Mouse (Mus musculus) heart, adult 11 months (tissue): ENCODE measurements around the gene Hist1h3c.

Experiments
- DNase-seq: peaks from one replicate; pipeline ENCODE4 v3.0.0; 2022

Hist1h3c gene

GRCm38 (mm10) chr13:23757211-23757773 is 11.9 kb upstream of the Hist1h3c start:
- DNase-seq, result no peak

GRCm38 (mm10) chr13:23756790-23757189 is 11.4 kb upstream of the Hist1h3c start, which contains the start of gene Hist1h4b:
Gene Hist1h4b (plus strand): TSS chr13:23757013.
- peak; percentile 98 for DNase-seq

GRCm38 (mm10) chr13:23755000-23755399 is 9.6 kb upstream of the Hist1h3c start:
- no peak for DNase-seq

GRCm38 (mm10) chr13:23753314-23754078 is 8.1 kb upstream of the Hist1h3c start:
- DNase-seq, result no peak

GRCm38 (mm10) chr13:23752742-23753172 is 7.4 kb upstream of the Hist1h3c start:
- no peak for DNase-seq

GRCm38 (mm10) chr13:23752067-23752741 is 6.8 kb upstream of the Hist1h3c start, which contains the start of gene Hist1h3b:
Gene Hist1h3b (plus strand): TSS chr13:23752267.
- peak; percentile 97 for DNase-seq

- DNase-seq, result no peak
These were observed 6.1 kb upstream of the Hist1h3c start for GRCm38 (mm10) chr13:23751478-23751956.

GRCm38 (mm10) chr13:23750839-23751477 is 5.6 kb upstream of the Hist1h3c start, which contains the start of gene Hist1h2ab:
Gene Hist1h2ab (plus strand): TSS chr13:23751126.
- DNase-seq, result peak; percentile 95

- peak; percentile 68 for DNase-seq
These were observed 4.2 kb upstream of the Hist1h3c start for GRCm38 (mm10) chr13:23749563-23750121.

- DNase-seq, result peak; percentile 76
These were observed 2.5 kb upstream of the Hist1h3c start for GRCm38 (mm10) chr13:23747892-23748288.

GRCm38 (mm10) chr13:23747081-23747891 is 1.9 kb upstream of the Hist1h3c start:
- no peak for DNase-seq

GRCm38 (mm10) chr13:23746201-23747080 is 1.0 kb upstream of the Hist1h3c start, which contains the start of gene Hist1h2bb:
Gene Hist1h2bb (plus strand): TSS chr13:23746734.
- peak; percentile 98 for DNase-seq

GRCm38 (mm10) chr13:23744421-23745380 is 701 bp downstream of the Hist1h3c start:
- no peak for DNase-seq

- DNase-seq, result no peak
These were observed 1.4 kb downstream of the Hist1h3c start for GRCm38 (mm10) chr13:23743963-23744362.

GRCm38 (mm10) chr13:23743215-23743614 is 2.2 kb downstream of the Hist1h3c start:
- DNase-seq, result no peak

GRCm38 (mm10) chr13:23742007-23742406 is 3.4 kb downstream of the Hist1h3c start:
- peak; percentile 40 for DNase-seq

GRCm38 (mm10) chr13:23740910-23741309 is 4.5 kb downstream of the Hist1h3c start:
- DNase-seq, result peak; percentile 25

- DNase-seq, result peak; percentile 52
These were observed 5.1 kb downstream of the Hist1h3c start for GRCm38 (mm10) chr13:23740256-23740840.

GRCm38 (mm10) chr13:23739922-23740252 is 5.5 kb downstream of the Hist1h3c start:
- no peak for DNase-seq
